Mouse (Mus musculus) intestine, embryonic 16.5 days (tissue): Measurements from ENCODE around the gene Psmb3. TPM values are rescaled to one million over a fixed set of nuclear protein-coding genes. Genes with fewer than 3 reads are reported as not detected.

Source experiments
- ATAC-seq: fragments of 200-750 bp; cut with Nextera tagmentation; 2 replicates; pipeline ENCODE4 v1.8.0; 2017; ENCODE audit warnings: moderate TSS enrichment, moderate library complexity
- H3K27ac ChIP-seq: fragments of 300-500 bp; sonication (generic); 2 replicates; pipeline ENCODE4 v1.5.1; 2014; ENCODE audit warnings: mild to moderate bottlenecking, low read length
- H3K27me3 ChIP-seq: fragments of 300-500 bp; sonication (generic); replicated peaks from 2 replicates; pipeline ENCODE4 v1.6.1; 2014; ENCODE audit warnings: low read length, control low read depth, mixed read lengths; ENCODE audit not compliant: control insufficient read depth, insufficient read depth
- H3K36me3 ChIP-seq: fragments of 300-500 bp; sonication (generic); 2 replicates; pipeline ENCODE4 v1.6.1; 2014; ENCODE audit warnings: low read length, control low read depth; ENCODE audit not compliant: control insufficient read depth, insufficient read depth
- H3K4me1 ChIP-seq: fragments of 300-500 bp; sonication (generic); 2 replicates; pipeline ENCODE4 v1.6.1; 2014; ENCODE audit warnings: low read length, control low read depth, mixed read lengths; ENCODE audit not compliant: control insufficient read depth, insufficient read depth
- H3K4me2 ChIP-seq: fragments of 300-500 bp; sonication (generic); 2 replicates; pipeline ENCODE4 v1.6.1; 2014; ENCODE audit warnings: low read depth, low read length, control low read depth
- H3K4me3 ChIP-seq: fragments of 300-500 bp; sonication (generic); 2 replicates; pipeline ENCODE4 v1.5.1; 2014; ENCODE audit warnings: mild to moderate bottlenecking, low read length
- H3K9ac ChIP-seq: fragments of 300-500 bp; sonication (generic); 2 replicates; pipeline ENCODE4 v1.6.1; 2014; ENCODE audit warnings: low read depth, low read length
- H3K9me3 ChIP-seq: fragments of 300-500 bp; sonication (generic); 2 replicates; pipeline ENCODE4 v1.6.1; 2016; ENCODE audit warnings: low read length, control low read depth; ENCODE audit not compliant: control insufficient read depth
- WGBS: fragments of 180-500 bp; shearing (Covaris S2); extraction: QIAGEN DNeasy Blood & Tissue Kit; methylation state at CpG from one replicate; pipeline ENCODE4 v1.1.7; 2014; 5-methylcytosine and 5-hydroxymethylcytosine counted together
- microRNA-seq: library from miRNA; unstranded; fragments of <30 nt; microRNA quantifications from one replicate; pipeline ENCODE4, GENCODE M21; 2016
- polyA plus RNA-seq: library from polyadenylated mRNA; unstranded; fragments of >200 nt; fragmentation: Nextera tagmentation; extraction: Ambion mirVana; gene quantifications from 2 replicates; pipeline ENCODE4 v1.2.1, GENCODE M21; 2015

Gene Psmb3
- polyA plus RNA-seq, 1 experiment from 2014 or later: 429 TPM

- WGBS: 90% methylated on average over 1 of the region's 1 CpGs
- H3K36me3 ChIP-seq: peaks cover 32% of the 10 kb centered on the region
- ATAC-seq: no peak
Measured at GRCm38 (mm10) chr11:97758125-97758524, 54.9 kb downstream of the Psmb3 start.

GRCm38 (mm10) chr11:97758942-97759341, 55.7 kb downstream of the Psmb3 start:
- 79% methylated on average over 6 of the region's 6 CpGs for WGBS
- ATAC-seq: no peak
- Histone ChIP-seq H3K4me2 (no peak overlapping the region), H3K9ac (no peak overlapping the region), H3K4me3 (no peak overlapping the region), H3K27ac (no peak overlapping the region), H3K27me3 (no peaks in the 10 kb centered on the region), H3K4me1 (no peaks in the 10 kb centered on the region), H3K36me3 (peaks cover 26% of the 10 kb centered on the region), H3K9me3 (no peaks in the 10 kb centered on the region)

More at GRCm38 (mm10) chr11:97758125-97758524, 54.9 kb downstream of the Psmb3 start:
- Histone ChIP-seq H3K4me3 (no peak overlapping the region), H3K27me3 (no peaks in the 10 kb centered on the region), H3K4me2 (no peak overlapping the region), H3K9ac (no peak overlapping the region), H3K9me3 (no peaks in the 10 kb centered on the region), H3K27ac (no peak overlapping the region), H3K4me1 (no peaks in the 10 kb centered on the region)

- no peak overlapping the region for H3K9ac ChIP-seq
- peaks cover 22% of the 10 kb centered on the region for H3K36me3 ChIP-seq
- H3K4me2 ChIP-seq: no peak overlapping the region
- no peaks in the 10 kb centered on the region for H3K27me3 ChIP-seq
- no peak overlapping the region for H3K4me3 ChIP-seq
- H3K4me1 ChIP-seq: peaks cover 11% of the 10 kb centered on the region
- no peak overlapping the region for H3K27ac ChIP-seq
- ATAC-seq: no peak
- H3K9me3 ChIP-seq: no peaks in the 10 kb centered on the region
Measured at GRCm38 (mm10) chr11:97761638-97762037, 58.4 kb downstream of the Psmb3 start.

Small RNAs within 50 kb of the gene (microRNA-seq; reads per million reads assigned to microRNA genes)
- gene Gm24158 (not detected), gene Mir6927 (not detected), gene Mir8102 (not detected)

Other genes with a start within 250 kb of the Psmb3 start
- gene 4933428G20Rik, start 203.1 kb upstream of the Psmb3 start, polyA plus RNA-seq: 0.18 and 0.45 TPM in 2 replicates
- 0.10 and 0.12 TPM in 2 replicates for gene Srcin1, start 127.2 kb upstream of the Psmb3 start, polyA plus RNA-seq
- 1.1 and 1.3 TPM in 2 replicates for gene Epop, start 73.7 kb upstream of the Psmb3 start, polyA plus RNA-seq
- gene Mllt6, start 40.0 kb upstream of the Psmb3 start, polyA plus RNA-seq: 2.2 and 2.6 TPM in 2 replicates
- gene Cisd3, start 17.6 kb upstream of the Psmb3 start, polyA plus RNA-seq: 120 and 135 TPM in 2 replicates
- gene Pcgf2, start 2.9 kb upstream of the Psmb3 start, polyA plus RNA-seq: 11.9 and 12.1 TPM in 2 replicates
- gene Pip4k2b, start 41.3 kb downstream of the Psmb3 start, polyA plus RNA-seq: 0.71 and 0.86 TPM in 2 replicates
- 11.1 and 11.9 TPM in 2 replicates for gene Cwc25, start 63.2 kb downstream of the Psmb3 start, polyA plus RNA-seq
- gene 1700001P01Rik, start 72.5 kb downstream of the Psmb3 start, polyA plus RNA-seq: not detected in 2 replicates
- 466 and 491 TPM in 2 replicates for gene Rpl23, start 79.0 kb downstream of the Psmb3 start, polyA plus RNA-seq
- 141 and 148 TPM in 2 replicates for gene Lasp1, start 95.6 kb downstream of the Psmb3 start, polyA plus RNA-seq
- 4.1 TPM in 2 replicates for gene B230217C12Rik, start 137.4 kb downstream of the Psmb3 start, polyA plus RNA-seq
- 0.26 and 0.78 TPM in 2 replicates for gene Fbxo47, start 180.8 kb downstream of the Psmb3 start, polyA plus RNA-seq